In genomic region chr4:131173783-131174460, GRCm38 (mm10) we compare ENCODE assay signal across 14 mouse cellular contexts.
DNase-seq lines count a peak whose midpoint lies in the region; TF ChIP-seq lines count a peak whose summit lies in the region.
"Had no signal": no experiment of that assay in that cellular context is flagged by ENCODE, and none has a peak within 500 bp of the region (broad histone marks: within the 10 kb centered on the region; RNA-seq: fewer than 3 reads in every experiment).

No protein-coding gene starts in this region.

- H3K4me3 ChIP-seq in testis, adult 2 months (ENCODE audit: control insufficient read depth, low read depth, low read length), result peak overlapping the region; percentile 40
- no peak overlapping the region for H3K4me3 ChIP-seq in heart, embryonic 10.5 days
- H3K4me3 ChIP-seq: forebrain, embryonic 13.5 days; heart, embryonic 13.5 days; liver, embryonic 13.5 days had no signal

- 79% methylated on average over 28 of the region's 28 CpGs for WGBS in heart, embryonic 10.5 days

- H3K36me3 ChIP-seq in testis, adult 2 months (ENCODE audit: control insufficient read depth, insufficient read depth, low read length), result no peaks in the 10 kb centered on the region
- no peaks in the 10 kb centered on the region for H3K36me3 ChIP-seq in heart, embryonic 10.5 days
- H3K36me3 ChIP-seq: G1E; heart, embryonic 13.5 days; liver, embryonic 13.5 days had no signal

- H3K27ac ChIP-seq in testis, adult 2 months (ENCODE audit: control insufficient read depth, insufficient read depth, low read depth, low read length), result no peak overlapping the region
- no peak overlapping the region for H3K27ac ChIP-seq in heart, embryonic 10.5 days
- H3K27ac ChIP-seq: forebrain, embryonic 13.5 days; heart, embryonic 13.5 days; liver, embryonic 13.5 days; macrophage had no signal

- DNase-seq in heart, adult 11 months, result peak; percentile 88
- DNase-seq in heart, postnatal 14 days, result no peak
- DNase-seq in testis, postnatal 10 days (ENCODE audit: low spot score), result no peak
- DNase-seq in kidney, postnatal 36 days, result peak; percentile 2 to 21
- DNase-seq in layer of hippocampus, postnatal 25 days (ENCODE audit: extremely low spot score in 1 of 2, low spot score in 1 of 2), result no peak
- DNase-seq in heart, embryonic 10.5 days (ENCODE audit: low spot score), result no peak
- no peak for DNase-seq in right cerebral cortex, postnatal 10 days (ENCODE audit: low spot score in 2 of 2)
- DNase-seq: cerebellum, adult 9-11 months; liver, embryonic 13.5 days had no signal

- TF ChIP-seq POLR2A in testis, adult 2 months (IDR thresholded peaks at IDR 0.05; ENCODE audit: control insufficient read depth, low read depth, low read length), result no peak

- TF ChIP-seq CTCF in testis, adult 2 months (IDR thresholded peaks at IDR 0.05; ENCODE audit: control insufficient read depth, insufficient read depth, insufficient replicate concordance, low read depth, low read length), result no peak

- H3K4me1 ChIP-seq in testis, adult 2 months (ENCODE audit: control insufficient read depth, insufficient read depth, low read length), result peaks cover 5% of the 10 kb centered on the region
- H3K4me1 ChIP-seq in heart, embryonic 10.5 days, result no peaks in the 10 kb centered on the region
- H3K4me1 ChIP-seq: heart, embryonic 13.5 days; liver, embryonic 13.5 days had no signal

- no peaks in the 10 kb centered on the region for H3K27me3 ChIP-seq in testis, adult 2 months (ENCODE audit: control insufficient read depth, insufficient read depth, low read length)
- no peaks in the 10 kb centered on the region for H3K27me3 ChIP-seq in heart, embryonic 10.5 days (ENCODE audit: insufficient read depth, poor library complexity, severe bottlenecking)
- H3K27me3 ChIP-seq: forebrain, embryonic 13.5 days; liver, embryonic 13.5 days had no signal

- no peaks in the 10 kb centered on the region for H3K9me3 ChIP-seq in heart, embryonic 10.5 days
- H3K9me3 ChIP-seq: G1E had no signal

- intact Hi-C loops in heart, postnatal 14 days (cut with DNase I), result no loop called here

Comparison
In these comparisons a context has a peak if more than half of its experiments do, and no peak if none do; other contexts are left out.
1. DNase-seq: peak in heart, adult 11 months (single experiment) and kidney, postnatal 36 days (2 of 2); none in heart, postnatal 14 days (0 of 2), testis, postnatal 10 days (single experiment), layer of hippocampus, postnatal 25 days (0 of 2), heart, embryonic 10.5 days (single experiment) and right cerebral cortex, postnatal 10 days (0 of 2).